Mouse (Mus musculus): Measurements from ENCODE around the gene Upk3b. TPM values are rescaled to one million over a fixed set of nuclear protein-coding genes. Genes with fewer than 3 reads are reported as not detected.

Gene Upk3b
- polyA plus RNA-seq, 1 experiment, result 0.01 TPM

DNA sequence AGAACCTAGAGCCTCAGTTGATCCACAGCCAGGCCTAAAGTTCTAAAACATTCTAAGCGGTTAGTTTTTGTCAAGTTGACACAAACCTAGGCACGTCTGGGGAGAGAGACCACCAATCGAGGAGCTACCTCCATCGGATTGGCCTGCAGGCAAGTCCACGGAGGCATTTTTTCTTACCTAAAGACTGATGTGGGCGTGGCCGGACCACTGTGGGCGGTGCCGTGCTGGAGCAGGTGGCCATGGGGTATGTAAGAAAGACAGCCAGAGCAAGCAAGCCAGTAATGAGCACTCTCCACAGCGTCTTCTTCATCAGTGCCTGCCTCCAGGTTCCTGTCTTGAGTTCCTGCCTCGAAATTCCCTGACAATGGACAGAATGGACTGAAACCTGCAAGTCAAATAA, 35.2 kb downstream of the Upk3b start:
- no peaks in the 10 kb centered on the region for H3K79me2 ChIP-seq (ENCODE audit: control insufficient read depth, insufficient read depth)
- no peaks in the 10 kb centered on the region for H3K27me3 ChIP-seq (ENCODE audit: control insufficient read depth, insufficient read depth, insufficient read length)
- no peak overlapping the region for H3K4me3 ChIP-seq (ENCODE audit: insufficient read depth, poor library complexity, severe bottlenecking)
- no peaks in the 10 kb centered on the region for H3K36me3 ChIP-seq (ENCODE audit: control insufficient read depth, insufficient read depth)
- no peak for TF ChIP-seq USF1 (IDR thresholded peaks at IDR 0.05; ENCODE audit: low read depth)
- no peak for TF ChIP-seq MYOD1 (IDR thresholded peaks at IDR 0.05; ENCODE audit: control insufficient read depth, insufficient read length, low read depth)
- no peak for TF ChIP-seq CEBPB (IDR thresholded peaks at IDR 0.05; ENCODE audit: low read depth)
- H3K79me3 ChIP-seq (ENCODE audit: low read depth), result no peaks in the 10 kb centered on the region
- H3ac ChIP-seq (ENCODE audit: control insufficient read depth, insufficient read length, low read depth), result no peak overlapping the region

DNA sequence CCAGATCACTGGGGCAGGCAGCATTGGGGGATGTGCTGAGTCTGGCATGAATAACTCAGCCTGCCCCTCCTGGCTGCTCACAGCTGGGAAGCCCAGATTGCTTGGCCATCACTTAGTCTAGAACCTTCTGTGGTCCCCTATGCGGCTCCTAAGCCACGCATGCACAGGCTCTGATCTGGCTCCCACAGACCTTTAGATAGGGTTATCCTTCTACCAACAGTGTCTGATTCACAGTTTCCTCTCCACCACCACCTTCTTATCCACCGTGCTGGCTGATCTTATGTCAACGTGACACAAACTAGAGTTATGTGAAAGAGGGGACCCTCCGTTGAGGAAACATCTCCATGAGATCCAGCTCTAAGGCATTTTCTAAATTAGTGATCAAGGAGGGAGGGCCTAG, 36.8 kb downstream of the Upk3b start:
- Histone ChIP-seq H3K36me3 (ENCODE audit: control insufficient read depth, insufficient read depth) (no peaks in the 10 kb centered on the region), H3K27me3 (ENCODE audit: control insufficient read depth, insufficient read depth, insufficient read length) (no peaks in the 10 kb centered on the region), H3K79me3 (ENCODE audit: low read depth) (no peaks in the 10 kb centered on the region), H3K4me3 (ENCODE audit: insufficient read depth, poor library complexity, severe bottlenecking) (no peak overlapping the region), H3ac (ENCODE audit: control insufficient read depth, insufficient read length, low read depth) (no peak overlapping the region), H3K79me2 (ENCODE audit: control insufficient read depth, insufficient read depth) (no peaks in the 10 kb centered on the region)
- no peak for TF ChIP-seq MAX (IDR thresholded peaks at IDR 0.05)
- TF ChIP-seq CTCF (IDR thresholded peaks at IDR 0.05; ENCODE audit: control insufficient read depth, insufficient read depth, insufficient read length), result no peak

- Histone ChIP-seq H3K4me3 (ENCODE audit: insufficient read depth, poor library complexity, severe bottlenecking) (no peak overlapping the region), H3K79me3 (ENCODE audit: low read depth) (no peaks in the 10 kb centered on the region), H3K36me3 (ENCODE audit: control insufficient read depth, insufficient read depth) (no peaks in the 10 kb centered on the region), H3K27me3 (ENCODE audit: control insufficient read depth, insufficient read depth, insufficient read length) (no peaks in the 10 kb centered on the region), H3K79me2 (ENCODE audit: control insufficient read depth, insufficient read depth) (no peaks in the 10 kb centered on the region), H3ac (ENCODE audit: control insufficient read depth, insufficient read length, low read depth) (no peak overlapping the region)
- TF ChIP-seq USF1 (IDR thresholded peaks at IDR 0.05; ENCODE audit: low read depth) (no peak), MYOG (IDR thresholded peaks at IDR 0.05; ENCODE audit: control insufficient read depth, extremely low read depth, insufficient read length) (no peak), CTCF (IDR thresholded peaks at IDR 0.05; ENCODE audit: control insufficient read depth, insufficient read depth, insufficient read length) (no peak), CEBPB (IDR thresholded peaks at IDR 0.05; ENCODE audit: low read depth) (no peak), FOSL1 (IDR thresholded peaks at IDR 0.05; ENCODE audit: insufficient read depth, low read length, poor library complexity, severe bottlenecking) (no peak), MAX (IDR thresholded peaks at IDR 0.05) (no peak), MYOD1 (IDR thresholded peaks at IDR 0.05; ENCODE audit: control insufficient read depth, insufficient read length, low read depth) (no peak)
These were observed 38.0 kb downstream of the Upk3b start for GRCm38 (mm10) chr5:136076284-136076683.

- no peaks in the 10 kb centered on the region for H3K36me3 ChIP-seq (ENCODE audit: control insufficient read depth, insufficient read depth)
- H3K27me3 ChIP-seq (ENCODE audit: control insufficient read depth, insufficient read depth, insufficient read length), result no peaks in the 10 kb centered on the region
- H3K79me3 ChIP-seq (ENCODE audit: low read depth), result no peaks in the 10 kb centered on the region
- no peaks in the 10 kb centered on the region for H3K79me2 ChIP-seq (ENCODE audit: control insufficient read depth, insufficient read depth)
- no peak overlapping the region for H3ac ChIP-seq (ENCODE audit: control insufficient read depth, insufficient read length, low read depth)
- H3K4me3 ChIP-seq (ENCODE audit: insufficient read depth, poor library complexity, severe bottlenecking), result no peak overlapping the region
- TF ChIP-seq USF1 (IDR thresholded peaks at IDR 0.05; ENCODE audit: low read depth), result peak; percentile 14
- no peak for TF ChIP-seq MYOD1 (IDR thresholded peaks at IDR 0.05; ENCODE audit: control insufficient read depth, insufficient read length, low read depth)
These were observed 38.8 kb downstream of the Upk3b start for GRCm38 (mm10) chr5:136077001-136077550.

DNA sequence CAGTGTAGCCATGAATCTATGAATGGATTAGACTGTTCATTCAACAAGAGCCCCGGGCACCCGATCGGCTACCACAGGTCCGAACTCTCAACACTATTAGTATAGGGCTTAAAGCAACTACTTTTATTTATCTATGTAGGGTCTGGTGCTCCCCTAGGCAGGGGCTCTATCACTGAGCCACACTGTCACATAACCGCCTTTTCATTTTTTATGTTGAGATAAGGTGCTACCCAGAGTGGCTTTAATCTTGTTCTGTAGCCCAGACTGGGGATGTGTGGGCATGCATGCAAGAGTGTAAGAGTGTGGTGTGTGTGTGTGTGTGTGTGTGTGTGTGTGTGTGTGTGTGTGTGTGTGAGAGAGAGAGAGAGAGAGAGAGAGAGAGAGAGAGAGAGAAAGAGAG, 39.8 kb downstream of the Upk3b start:
- no peak for TF ChIP-seq MYOD1 (IDR thresholded peaks at IDR 0.05; ENCODE audit: control insufficient read depth, insufficient read length, low read depth)
- no peak for TF ChIP-seq MAX (IDR thresholded peaks at IDR 0.05)
- TF ChIP-seq USF1 (IDR thresholded peaks at IDR 0.05; ENCODE audit: low read depth), result no peak
- no peak for TF ChIP-seq MYOG (IDR thresholded peaks at IDR 0.05; ENCODE audit: control insufficient read depth, extremely low read depth, insufficient read length)
- no peak for TF ChIP-seq CEBPB (IDR thresholded peaks at IDR 0.05; ENCODE audit: low read depth)
- no peak for TF ChIP-seq FOSL1 (IDR thresholded peaks at IDR 0.05; ENCODE audit: insufficient read depth, low read length, poor library complexity, severe bottlenecking)
- TF ChIP-seq CTCF (IDR thresholded peaks at IDR 0.05; ENCODE audit: control insufficient read depth, insufficient read depth, insufficient read length), result no peak

DNA sequence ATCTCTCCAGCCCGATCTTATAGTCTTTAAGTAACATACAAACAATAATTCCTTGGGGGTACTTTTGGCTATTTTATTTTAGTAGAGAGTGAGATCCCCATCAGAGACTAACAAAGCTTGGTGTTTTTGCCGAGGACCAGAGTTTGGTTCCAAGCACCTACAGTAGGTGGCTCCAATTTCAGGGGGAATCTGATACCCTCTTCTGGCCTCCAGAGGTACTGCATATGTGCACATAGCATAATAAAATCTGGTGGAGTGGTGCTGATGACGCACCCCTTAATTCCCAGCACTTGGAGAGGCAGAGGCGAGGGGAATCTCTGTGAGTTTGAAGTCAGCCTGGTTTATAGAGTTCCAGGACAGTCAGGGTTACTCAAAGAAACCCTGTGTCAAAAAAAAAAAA, 44.0 kb downstream of the Upk3b start:
- Histone ChIP-seq H3K27me3 (ENCODE audit: control insufficient read depth, insufficient read depth, insufficient read length) (no peaks in the 10 kb centered on the region), H3K79me2 (ENCODE audit: control insufficient read depth, insufficient read depth) (peaks cover 36% of the 10 kb centered on the region), H3K36me3 (ENCODE audit: control insufficient read depth, insufficient read depth) (peaks cover 5% of the 10 kb centered on the region), H3ac (ENCODE audit: control insufficient read depth, insufficient read length, low read depth) (no peak overlapping the region), H3K4me3 (ENCODE audit: insufficient read depth, poor library complexity, severe bottlenecking) (no peak overlapping the region), H3K79me3 (ENCODE audit: low read depth) (peaks cover 16% of the 10 kb centered on the region)
- no peak for TF ChIP-seq FOSL1 (IDR thresholded peaks at IDR 0.05; ENCODE audit: insufficient read depth, low read length, poor library complexity, severe bottlenecking)
- TF ChIP-seq CTCF (IDR thresholded peaks at IDR 0.05; ENCODE audit: control insufficient read depth, insufficient read depth, insufficient read length), result no peak
- TF ChIP-seq MYOG (IDR thresholded peaks at IDR 0.05; ENCODE audit: control insufficient read depth, extremely low read depth, insufficient read length), result no peak
- TF ChIP-seq MAX (IDR thresholded peaks at IDR 0.05), result no peak
- TF ChIP-seq MYOD1 (IDR thresholded peaks at IDR 0.05; ENCODE audit: control insufficient read depth, insufficient read length, low read depth), result no peak
- no peak for TF ChIP-seq USF1 (IDR thresholded peaks at IDR 0.05; ENCODE audit: low read depth)
- no peak for TF ChIP-seq CEBPB (IDR thresholded peaks at IDR 0.05; ENCODE audit: low read depth)

More for the DNA sequence above, 39.8 kb downstream of the Upk3b start:
- no peaks in the 10 kb centered on the region for H3K27me3 ChIP-seq (ENCODE audit: control insufficient read depth, insufficient read depth, insufficient read length)
- H3K4me3 ChIP-seq (ENCODE audit: insufficient read depth, poor library complexity, severe bottlenecking), result no peak overlapping the region
- H3K79me3 ChIP-seq (ENCODE audit: low read depth), result no peaks in the 10 kb centered on the region
- no peaks in the 10 kb centered on the region for H3K36me3 ChIP-seq (ENCODE audit: control insufficient read depth, insufficient read depth)
- no peaks in the 10 kb centered on the region for H3K79me2 ChIP-seq (ENCODE audit: control insufficient read depth, insufficient read depth)
- no peak overlapping the region for H3ac ChIP-seq (ENCODE audit: control insufficient read depth, insufficient read length, low read depth)

Measured in C2C12 (cell line).